22 mouse cellular contexts compared by ENCODE assay signal in genomic region chr1:88643181-88643823, GRCm38 (mm10). TPM values are rescaled to one million over a fixed set of nuclear protein-coding genes. Genes with fewer than 3 reads are reported as not detected.
DNase-seq lines count a peak whose midpoint lies in the region; ATAC-seq and TF ChIP-seq lines count a peak whose summit lies in the region.
"Had no signal": no experiment of that assay in that cellular context is flagged by ENCODE, and none has a peak within 500 bp of the region (broad histone marks: within the 10 kb centered on the region; RNA-seq: fewer than 3 reads in every experiment).

No protein-coding gene starts in this region.

- H3K9me3 ChIP-seq in hindbrain, embryonic 16.5 days (ENCODE audit: control insufficient read depth, low read length), result no peaks in the 10 kb centered on the region
- no peaks in the 10 kb centered on the region for H3K9me3 ChIP-seq in hindbrain, embryonic 14.5 days (ENCODE audit: control insufficient read depth, low read length)
- peaks cover 29% of the 10 kb centered on the region for H3K9me3 ChIP-seq in CH12.LX (replicated peaks; ENCODE audit: low read length)
- no peaks in the 10 kb centered on the region for H3K9me3 ChIP-seq in forebrain, embryonic 16.5 days (ENCODE audit: control insufficient read depth, low read length)
- H3K9me3 ChIP-seq in intestine, embryonic 16.5 days (ENCODE audit: control insufficient read depth, low read length), result no peaks in the 10 kb centered on the region
- H3K9me3 ChIP-seq: embryonic facial prominence, embryonic 10.5 days; limb, embryonic 15.5 days; lung, embryonic 15.5 days; megakaryocyte, embryonic 14.5 days had no signal

- no peaks in the 10 kb centered on the region for H3K79me2 ChIP-seq in CH12.LX (replicated peaks; ENCODE audit: control insufficient read depth, extremely low read depth, insufficient read depth, poor library complexity, severe bottlenecking)

- dilution Hi-C loops in CH12.LX (cut with MboI; ENCODE audit: extremely low pct_ligation_motif_present, extremely low pct_unique_long_range_greater_than_20kb, low sequenced_read_pairs), result no loop called here

- no peaks in the 10 kb centered on the region for H3K36me3 ChIP-seq in hindbrain, embryonic 16.5 days (ENCODE audit: control insufficient read depth, insufficient read depth, low read length)
- no peaks in the 10 kb centered on the region for H3K36me3 ChIP-seq in hindbrain, embryonic 14.5 days (replicated peaks; ENCODE audit: control insufficient read depth, insufficient read depth)
- no peaks in the 10 kb centered on the region for H3K36me3 ChIP-seq in CH12.LX (replicated peaks in 1 of 2; ENCODE audit: control insufficient read depth in 1 of 2, insufficient read depth in 1 of 2, low read length in 1 of 2)
- H3K36me3 ChIP-seq in forebrain, embryonic 16.5 days (ENCODE audit: control insufficient read depth, insufficient read depth), result no peaks in the 10 kb centered on the region
- H3K36me3 ChIP-seq in intestine, embryonic 16.5 days (ENCODE audit: control insufficient read depth, insufficient read depth, low read length), result no peaks in the 10 kb centered on the region
- H3K36me3 ChIP-seq: embryonic facial prominence, embryonic 10.5 days; limb, embryonic 15.5 days; lung, embryonic 15.5 days had no signal

- no peak overlapping the region for H3K27ac ChIP-seq in hindbrain, embryonic 16.5 days (ENCODE audit: low read depth, low read length)
- H3K27ac ChIP-seq in hindbrain, embryonic 14.5 days, result no peak overlapping the region
- H3K27ac ChIP-seq in CH12.LX (ENCODE audit: insufficient read depth, low read depth), result peak overlapping the region; percentile 79
- H3K27ac ChIP-seq in forebrain, embryonic 16.5 days (ENCODE audit: low read length), result no peak overlapping the region
- H3K27ac ChIP-seq in intestine, embryonic 16.5 days (ENCODE audit: low read length), result no peak overlapping the region
- H3K27ac ChIP-seq: embryonic facial prominence, embryonic 10.5 days; limb, embryonic 15.5 days; liver, embryonic 14.5 days; lung, embryonic 15.5 days had no signal

- TF ChIP-seq EP300 in CH12.LX (IDR thresholded peaks at IDR 0.05; ENCODE audit: low read length), result no peak

- no peak overlapping the region for H3K4me3 ChIP-seq in hindbrain, embryonic 16.5 days (ENCODE audit: low read length)
- no peak overlapping the region for H3K4me3 ChIP-seq in hindbrain, embryonic 14.5 days (replicated peaks; ENCODE audit: low read length)
- no peak overlapping the region for H3K4me3 ChIP-seq in CH12.LX (replicated peaks in 1 of 3; ENCODE audit: low read depth in 2 of 3, low read length in 2 of 3, poor library complexity in 1 of 3)
- no peak overlapping the region for H3K4me3 ChIP-seq in forebrain, embryonic 16.5 days (replicated peaks; ENCODE audit: low read length)
- no peak overlapping the region for H3K4me3 ChIP-seq in intestine, embryonic 16.5 days (ENCODE audit: low read length)
- no peak overlapping the region for H3K4me3 ChIP-seq in lung, adult 2 months (replicated peaks; ENCODE audit: extremely low read depth, low read depth, low read length)
- H3K4me3 ChIP-seq: embryonic facial prominence, embryonic 10.5 days; limb, embryonic 15.5 days; lung, embryonic 15.5 days; megakaryocyte, embryonic 14.5 days; myocyte had no signal

- DNase-seq in cerebellum, postnatal 14 days, result peak; percentile 45 to 74
- DNase-seq in cerebellum, postnatal 25 days, result no peak
- no peak for DNase-seq in hindbrain, embryonic 14.5 days (ENCODE audit: low spot score)
- no peak for DNase-seq in CH12.LX (ENCODE audit: extremely low read depth)
- DNase-seq in lung, adult 2 months, result no peak
- DNase-seq: adrenal gland, postnatal 36 days; gastrocnemius, postnatal 14 days; heart, adult 11 months; kidney, postnatal 25 days; lung, postnatal 36 days; midbrain, embryonic 14.5 days had no signal

- in situ Hi-C loops in CH12.LX (cut with MboI; ENCODE audit: low pct_ligation_motif_present, low pct_unique_long_range_greater_than_20kb, low sequenced_read_pairs), result loop anchor here (5.0 to 10.0 kb wide), 2 partner anchors 81 to 169 kb away; no protein-coding TSS in a partner anchor

- TF ChIP-seq POLR2A in CH12.LX (IDR thresholded peaks at IDR 0.05; ENCODE audit: low read depth, low read length), result no peak
- TF ChIP-seq POLR2A in lung, adult 2 months (IDR thresholded peaks at IDR 0.05; ENCODE audit: borderline replicate concordance, extremely low read depth, low read depth, low read length), result no peak

- H3K9ac ChIP-seq in hindbrain, embryonic 16.5 days (ENCODE audit: low read depth, low read length), result no peak overlapping the region
- H3K9ac ChIP-seq in hindbrain, embryonic 14.5 days, result no peak overlapping the region
- no peak overlapping the region; the same call in 1 of the 2 replicates for H3K9ac ChIP-seq in CH12.LX (ENCODE audit: insufficient read depth, low read depth)
- no peak overlapping the region for H3K9ac ChIP-seq in forebrain, embryonic 16.5 days (replicated peaks; ENCODE audit: low read depth, low read length)
- no peak overlapping the region for H3K9ac ChIP-seq in intestine, embryonic 16.5 days (ENCODE audit: low read depth, low read length)
- H3K9ac ChIP-seq: limb, embryonic 15.5 days; liver, embryonic 14.5 days; lung, embryonic 15.5 days had no signal

- no peak overlapping the region for H3K4me2 ChIP-seq in hindbrain, embryonic 16.5 days (ENCODE audit: low read length)
- no peak overlapping the region for H3K4me2 ChIP-seq in hindbrain, embryonic 14.5 days (replicated peaks)
- no peak overlapping the region for H3K4me2 ChIP-seq in CH12.LX (ENCODE audit: insufficient read depth, low read depth, poor library complexity, severe bottlenecking)
- H3K4me2 ChIP-seq in forebrain, embryonic 16.5 days (ENCODE audit: low read length), result no peak overlapping the region
- no peak overlapping the region for H3K4me2 ChIP-seq in intestine, embryonic 16.5 days (ENCODE audit: low read depth, low read length)
- H3K4me2 ChIP-seq: heart, embryonic 11.5 days; limb, embryonic 15.5 days; lung, embryonic 15.5 days had no signal

- H3K27me3 ChIP-seq in hindbrain, embryonic 16.5 days (replicated peaks; ENCODE audit: control insufficient read depth, insufficient read depth, low read length), result no peaks in the 10 kb centered on the region
- H3K27me3 ChIP-seq in hindbrain, embryonic 14.5 days (ENCODE audit: control insufficient read depth, insufficient read depth, low read length), result no peaks in the 10 kb centered on the region
- no peaks in the 10 kb centered on the region for H3K27me3 ChIP-seq in CH12.LX (replicated peaks)
- no peaks in the 10 kb centered on the region for H3K27me3 ChIP-seq in forebrain, embryonic 16.5 days (replicated peaks; ENCODE audit: control insufficient read depth, insufficient read depth, low read length)
- H3K27me3 ChIP-seq in intestine, embryonic 16.5 days (replicated peaks; ENCODE audit: control insufficient read depth, insufficient read depth, low read length), result no peaks in the 10 kb centered on the region
- H3K27me3 ChIP-seq: limb, embryonic 15.5 days; lung, embryonic 15.5 days had no signal

- no peak for TF ChIP-seq CTCF in CH12.LX (conservative IDR thresholded peaks at IDR 0.05 in 1 of 2, IDR thresholded peaks at IDR 0.05 in 1 of 2; ENCODE audit: low read depth in 2 of 2, low read length in 2 of 2)
- TF ChIP-seq CTCF in lung, adult 2 months (IDR thresholded peaks at IDR 0.05; ENCODE audit: insufficient read depth, low read length), result no peak

- H3K4me1 ChIP-seq in hindbrain, embryonic 16.5 days (ENCODE audit: control insufficient read depth, insufficient read depth, low read depth, low read length), result no peaks in the 10 kb centered on the region
- peaks cover 13% of the 10 kb centered on the region for H3K4me1 ChIP-seq in hindbrain, embryonic 14.5 days (replicated peaks; ENCODE audit: control insufficient read depth, insufficient read depth, low read length)
- peaks cover 16 to 56% of the 10 kb centered on the region in 2 experiments for H3K4me1 ChIP-seq in CH12.LX (ENCODE audit: control insufficient read depth in 1 of 2, insufficient read depth in 2 of 2)
- peaks cover 5% of the 10 kb centered on the region; the same call in 1 of the 2 replicates for H3K4me1 ChIP-seq in forebrain, embryonic 16.5 days (replicated peaks; ENCODE audit: control insufficient read depth, insufficient read depth, low read length)
- H3K4me1 ChIP-seq in intestine, embryonic 16.5 days (ENCODE audit: control insufficient read depth, insufficient read depth, low read length), result peaks cover 14% of the 10 kb centered on the region; the same call in 1 of the 2 replicates
- peaks cover 4% of the 10 kb centered on the region; the same call in 1 of the 2 replicates for H3K4me1 ChIP-seq in lung, adult 2 months (ENCODE audit: control insufficient read depth, insufficient read depth, low read length)

- TF ChIP-seq RAD21 in CH12.LX (IDR thresholded peaks at IDR 0.05; ENCODE audit: low read depth, low read length), result no peak

- ATAC-seq in hindbrain, embryonic 16.5 days, result peak; percentile 85
- no peak; the same call in 1 of the 2 replicates for ATAC-seq in hindbrain, embryonic 14.5 days (ENCODE audit: low FRiP score)
- ATAC-seq in forebrain, embryonic 16.5 days, result peak; percentile 77
- no peak for ATAC-seq in intestine, embryonic 16.5 days
- ATAC-seq: intestine, postnatal 0 days had no signal

- 38% methylated on average over 5 of the region's 5 CpGs for WGBS in hindbrain, embryonic 16.5 days
- WGBS in hindbrain, embryonic 14.5 days, result 28% methylated on average over 5 of the region's 5 CpGs
- WGBS in forebrain, embryonic 16.5 days, result 29% methylated on average over 5 of the region's 5 CpGs
- WGBS in intestine, embryonic 16.5 days, result 59% methylated on average over 5 of the region's 5 CpGs
- 57% methylated on average over 5 of the region's 5 CpGs for WGBS in lung, adult 2 months

TF ChIP-seq in CH12.LX, 34 proteins besides CTCF, POLR2A, EP300 and RAD21:
- TF ChIP-seq ZMIZ1 (IDR thresholded peaks at IDR 0.05; ENCODE audit: low read depth, low read length) (no peak), ZKSCAN1 (IDR thresholded peaks at IDR 0.05; ENCODE audit: borderline replicate concordance, low read depth, low read length) (no peak), NRF1 (IDR thresholded peaks at IDR 0.05; ENCODE audit: low read depth, low read length) (no peak), POLR2AphosphoS2 (IDR thresholded peaks at IDR 0.05; ENCODE audit: low read depth, low read length) (no peak), MAZ (IDR thresholded peaks at IDR 0.05; ENCODE audit: low read depth, low read length) (no peak)
TF ChIP-seq in CH12.LX: peak in this region for 0.

RNA-seq across cellular contexts. Expression of gene Arl4c, which starts 58.7 kb away (rescaled TPM):
- polyA plus RNA-seq in hindbrain, embryonic 16.5 days (2015; fragmentation: Nextera tagmentation; extraction: Ambion mirVana), result 37.7 and 41.2 TPM in 2 replicates
- polyA plus RNA-seq in hindbrain, embryonic 14.5 days (2014; fragmentation: Nextera tagmentation; extraction: Ambion mirVana), result 23.0 and 26.2 TPM in 2 replicates
- total RNA-seq in CH12.LX (2012; rRNA removed) (32.2 and 33.9 TPM in 2 replicates), CH12.LX (2014; rRNA removed) (24.1 and 25.8 TPM in 2 replicates)
- 30.8 and 31.6 TPM in 2 replicates for polyA plus RNA-seq in CH12.LX (2012; ENCODE audit: insufficient read length, low read depth)
- 37.1 and 39.7 TPM in 2 replicates for polyA plus RNA-seq in forebrain, embryonic 16.5 days (2015; fragmentation: Nextera tagmentation; extraction: Ambion mirVana)
- 3.5 and 3.6 TPM in 2 replicates for polyA plus RNA-seq in intestine, embryonic 16.5 days (2015; fragmentation: Nextera tagmentation; extraction: Ambion mirVana)
- polyA plus RNA-seq in lung, adult 2 months (2012; rRNA removed), result 17.6 and 22.1 TPM in 2 replicates

Comparison
In these comparisons a context has a peak if more than half of its experiments do, and no peak if none do; other contexts are left out.
1. DNase-seq: peak in cerebellum, postnatal 14 days (2 of 2); none in cerebellum, postnatal 25 days (0 of 2), hindbrain, embryonic 14.5 days (single experiment), CH12.LX (single experiment) and lung, adult 2 months (single experiment).
2. ATAC-seq: peak in hindbrain, embryonic 16.5 days (single experiment) and forebrain, embryonic 16.5 days (single experiment); none in hindbrain, embryonic 14.5 days (single experiment) and intestine, embryonic 16.5 days (single experiment).